ENCODE assay signal across 21 mouse cellular contexts in genomic region chr10:16341496-16341895, GRCm38 (mm10).
A peak's percentile ranks its signal among the peaks of the same experiment; 100 is the strongest.
DNase-seq lines count a peak whose midpoint lies in the region; ATAC-seq and TF ChIP-seq lines count a peak whose summit lies in the region.
"Had no signal": no experiment of that assay in that cellular context is flagged by ENCODE, and none has a peak within 500 bp of the region (broad histone marks: within the 10 kb centered on the region; RNA-seq: fewer than 3 reads in every experiment).

No protein-coding gene starts in this region.

- TF ChIP-seq EP300 in heart, adult 2 months (IDR thresholded peaks at IDR 0.05; ENCODE audit: insufficient read depth, low read depth, low read length): no peak

- no peaks in the 10 kb centered on the region for H3K79me2 ChIP-seq in heart, adult 2 months (replicated peaks; ENCODE audit: control insufficient read depth, insufficient read depth, low read length)

- DNase-seq in heart, adult 2 months: no peak
- no peak for DNase-seq in layer of hippocampus, adult 2 months (ENCODE audit: low spot score in 2 of 2)
- no peak for DNase-seq in layer of hippocampus, postnatal 10 days (ENCODE audit: low spot score in 2 of 2)
- peak; percentile 21 for DNase-seq in lung, postnatal 25 days (ENCODE audit: low spot score)
- no peak for DNase-seq in lung, postnatal 14 days
- DNase-seq in left cerebral cortex, adult 18-20 months (ENCODE audit: low spot score in 2 of 2): no peak
- DNase-seq: adrenal gland, postnatal 10 days; B cell, adult 2 months; cerebellum, adult 11-12 months; cerebellum, adult 9-11 months; cerebellum, postnatal 36 days; gastrocnemius, postnatal 14 days; heart, postnatal 10 days had no signal

- H3K4me2 ChIP-seq in heart, embryonic 11.5 days: no peak overlapping the region
- H3K4me2 ChIP-seq: embryonic facial prominence, embryonic 13.5 days; forebrain, embryonic 12.5 days; hindbrain, embryonic 13.5 days had no signal

- H3K27ac ChIP-seq in heart, adult 2 months: peak overlapping the region; percentile 26
- H3K27ac ChIP-seq in heart, embryonic 11.5 days (ENCODE audit: low read depth, low read length): no peak overlapping the region
- H3K27ac ChIP-seq in layer of hippocampus, adult 2 months: peak overlapping the region; percentile 80
- H3K27ac ChIP-seq: embryonic facial prominence, embryonic 13.5 days; forebrain, embryonic 12.5 days; hindbrain, embryonic 13.5 days; hindbrain, postnatal 0 days had no signal

- no peak overlapping the region for H3K9ac ChIP-seq in heart, adult 2 months (ENCODE audit: low read depth, low read length)
- H3K9ac ChIP-seq in heart, embryonic 11.5 days (ENCODE audit: low read depth, low read length): no peak overlapping the region
- H3K9ac ChIP-seq: embryonic facial prominence, embryonic 13.5 days; forebrain, embryonic 12.5 days; hindbrain, embryonic 13.5 days had no signal

- H3K36me3 ChIP-seq in heart, adult 2 months (ENCODE audit: control insufficient read depth, insufficient read depth, low read length): no peaks in the 10 kb centered on the region; the same call in 1 of the 2 replicates
- no peaks in the 10 kb centered on the region for H3K36me3 ChIP-seq in heart, embryonic 11.5 days (ENCODE audit: control insufficient read depth, insufficient read depth, low read length)
- H3K36me3 ChIP-seq: embryonic facial prominence, embryonic 13.5 days; forebrain, embryonic 12.5 days; G1E; hindbrain, embryonic 13.5 days had no signal

- H3K4me1 ChIP-seq in heart, adult 2 months (ENCODE audit: control insufficient read depth, insufficient read depth, low read length): no peaks in the 10 kb centered on the region; the same call in 1 of the 2 replicates
- H3K4me1 ChIP-seq in heart, embryonic 11.5 days (ENCODE audit: control insufficient read depth, insufficient read depth, low read length): no peaks in the 10 kb centered on the region
- H3K4me1 ChIP-seq: embryonic facial prominence, embryonic 13.5 days; forebrain, embryonic 12.5 days; hindbrain, embryonic 13.5 days had no signal

- H3K27me3 ChIP-seq in heart, adult 2 months (ENCODE audit: control insufficient read depth, insufficient read depth, low read length): no peaks in the 10 kb centered on the region
- no peaks in the 10 kb centered on the region for H3K27me3 ChIP-seq in heart, embryonic 11.5 days (ENCODE audit: control insufficient read depth, insufficient read depth, low read length)
- H3K27me3 ChIP-seq: embryonic facial prominence, embryonic 13.5 days; forebrain, embryonic 12.5 days; hindbrain, embryonic 13.5 days had no signal

- no peak for ATAC-seq in heart, embryonic 11.5 days (replicated peaks; ENCODE audit: insufficient number of reproducible peaks, low FRiP score, low TSS enrichment)
- ATAC-seq: CD4-positive, CD25-positive, alpha-beta regulatory T cell, adult 4 months; forebrain, embryonic 16.5 days; hindbrain, postnatal 0 days had no signal

- no peak for TF ChIP-seq CTCF in heart, adult 2 months (IDR thresholded peaks at IDR 0.05)
- no peak for TF ChIP-seq CTCF in layer of hippocampus, adult 2 months (conservative IDR thresholded peaks at IDR 0.05)

- intact Hi-C loops in heart, adult 2 months (cut with DNase I): loop anchor here (10.0 kb wide), 1 partner anchor 1383 kb away; the partner anchor contains the start of gene Cited2

- no peak for TF ChIP-seq POLR2A in heart, adult 2 months (IDR thresholded peaks at IDR 0.05; ENCODE audit: insufficient read depth, low read depth, low read length)

- H3K4me3 ChIP-seq in heart, adult 2 months: no peak overlapping the region
- no peak overlapping the region for H3K4me3 ChIP-seq in heart, embryonic 11.5 days (ENCODE audit: low read depth, low read length)
- H3K4me3 ChIP-seq in layer of hippocampus, adult 2 months: no peak overlapping the region
- H3K4me3 ChIP-seq: embryonic facial prominence, embryonic 13.5 days; forebrain, embryonic 12.5 days; hindbrain, embryonic 13.5 days had no signal

- no peaks in the 10 kb centered on the region for H3K9me3 ChIP-seq in heart, embryonic 11.5 days (replicated peaks; ENCODE audit: control insufficient read depth, low read length)
- H3K9me3 ChIP-seq: embryonic facial prominence, embryonic 13.5 days; forebrain, embryonic 12.5 days; G1E; hindbrain, embryonic 13.5 days had no signal
